Mouse (Mus musculus): ENCODE results near the gene Fcer2a.

GRCm38 (mm10) chr8:3684530-3684929 lies 9.4 kb downstream of the Fcer2a start:
- no peak for TF ChIP-seq POLR2A (IDR thresholded peaks at IDR 0.05; ENCODE audit: insufficient read depth, low read depth, low read length)
- TF ChIP-seq CTCF (IDR thresholded peaks at IDR 0.05), result no peak
- TF ChIP-seq EP300 (IDR thresholded peaks at IDR 0.05; ENCODE audit: insufficient read depth, low read depth, low read length), result no peak

All from heart, adult 2 months (tissue).